Mouse (Mus musculus): ENCODE measurements around the gene Fbxl14.
"Not testable (repeated sequence)": the region's sequence is repeated elsewhere in the genome, so short reads cannot be mapped to it uniquely, and the experiment has no call there.

The Fbxl14 gene

GRCm38 (mm10) chr6:119479343-119479875 is at the start of gene Fbxl14:
Gene Fbxl14 (plus strand): TSS chr6:119479668.
- no peak for DNase-seq (ENCODE audit: low spot score in 2 of 2)

DNA sequence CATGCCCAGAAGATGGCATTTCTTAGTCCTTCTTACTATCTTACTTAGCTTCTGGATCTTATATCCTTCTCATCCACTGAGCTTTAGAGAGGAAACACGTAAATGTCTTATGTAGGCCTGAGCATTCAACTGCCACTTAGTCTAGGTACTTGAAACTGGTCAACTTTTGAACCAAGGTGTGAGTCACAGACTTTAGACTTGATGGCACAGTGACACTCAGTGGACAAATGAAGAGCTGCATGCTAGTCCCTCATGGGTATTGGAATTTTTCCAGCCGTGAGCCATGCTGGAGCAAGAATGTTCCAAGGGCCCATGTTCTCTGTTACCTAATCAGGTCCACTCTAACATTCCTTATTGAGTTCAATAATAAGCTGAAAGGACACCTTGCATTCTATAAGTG is 49.0 kb upstream of the Fbxl14 start:
- peak; percentile 65 to 73 for DNase-seq (ENCODE audit: low spot score in 2 of 2)

- DNase-seq (ENCODE audit: low spot score in 2 of 2), result no peak
Observed at GRCm38 (mm10) chr6:119431751-119432324, 47.6 kb upstream of the Fbxl14 start.

DNA sequence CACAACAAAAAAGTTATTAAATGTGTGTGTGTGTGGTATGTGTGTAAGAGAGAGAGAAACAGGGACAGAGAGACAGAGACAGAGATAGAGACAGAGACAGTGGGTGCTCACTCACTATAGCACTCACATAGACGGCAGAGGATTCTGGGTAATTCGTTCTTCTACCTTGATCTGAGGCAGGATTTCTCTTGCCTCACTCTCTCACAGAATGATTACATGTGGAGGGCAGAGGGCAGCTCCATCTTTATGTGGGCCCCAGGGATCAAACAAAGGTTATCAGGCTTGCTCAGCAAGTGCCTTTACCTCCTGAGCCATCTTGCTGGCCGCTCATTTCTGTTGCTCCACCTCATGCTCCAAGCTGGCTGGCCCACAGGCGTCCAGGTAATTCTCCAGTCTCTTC is 45.1 kb upstream of the Fbxl14 start:
- no peak for DNase-seq (ENCODE audit: low spot score in 2 of 2)

DNA sequence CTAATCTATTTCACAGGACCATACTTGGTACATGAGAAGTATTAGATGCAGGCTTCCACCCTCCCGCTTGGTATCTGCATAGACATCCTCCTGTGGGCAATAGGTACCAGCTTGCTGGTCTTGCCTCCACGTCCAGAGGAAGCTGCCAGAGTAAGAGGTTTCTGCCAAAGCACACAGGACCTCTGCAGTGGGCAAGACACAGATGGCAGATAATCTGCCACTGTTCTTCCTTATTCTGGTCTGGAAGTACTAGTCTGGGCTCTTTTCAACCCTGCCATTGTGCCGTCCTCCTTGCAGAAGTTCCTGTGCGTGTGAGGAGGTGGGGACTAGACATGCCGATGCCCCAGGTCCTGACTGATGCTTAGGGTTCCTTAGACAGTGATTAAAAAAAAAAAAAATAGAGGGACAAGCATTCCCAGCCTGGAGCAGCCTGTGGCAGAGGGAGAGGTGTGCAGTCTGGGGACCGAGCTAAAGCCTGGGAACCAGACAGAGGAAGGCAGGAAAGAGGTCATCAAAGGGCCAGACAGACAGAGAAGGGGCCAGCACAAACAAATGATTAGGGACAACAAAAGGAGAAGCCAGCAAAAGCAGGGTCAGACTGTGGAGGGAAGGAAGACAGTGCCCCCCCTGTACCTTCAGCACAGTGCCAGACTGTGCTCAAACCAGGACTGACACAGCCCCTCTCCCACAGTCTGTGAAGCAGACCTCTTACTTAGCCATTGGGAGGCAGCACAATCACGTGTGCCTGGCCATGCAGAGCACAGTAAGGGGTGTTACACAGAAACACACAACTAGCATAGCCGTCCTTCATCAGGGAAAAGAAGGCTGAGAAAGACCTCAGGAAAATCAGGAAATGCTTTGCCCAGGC is 41.3 kb upstream of the Fbxl14 start:
- no peak for DNase-seq (ENCODE audit: low spot score in 2 of 2)

DNA sequence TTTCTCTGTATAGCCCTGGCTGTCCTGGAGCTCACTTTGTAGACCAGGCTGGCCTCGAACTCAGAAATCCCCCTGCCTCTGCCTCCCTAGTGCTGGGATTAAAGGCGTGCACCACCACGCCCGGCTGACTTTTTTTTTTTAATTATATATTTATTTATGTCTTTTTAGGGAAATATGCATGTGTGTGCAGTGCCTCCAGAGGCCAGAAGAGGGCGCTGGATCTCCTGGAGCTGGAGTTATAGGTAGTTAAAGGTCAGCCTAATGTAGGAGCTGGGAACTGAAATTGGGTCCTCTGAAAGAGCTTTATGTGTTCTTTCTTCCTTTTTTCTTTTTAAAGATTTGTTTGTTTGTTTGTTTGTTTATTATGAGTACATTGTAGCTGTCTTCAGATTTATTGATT is 36.7 kb upstream of the Fbxl14 start:
- not testable (repeated sequence) for DNase-seq (ENCODE audit: low spot score in 2 of 2)

- DNase-seq (ENCODE audit: low spot score in 2 of 2), result peak; percentile 71 to 82
Observed at GRCm38 (mm10) chr6:119443742-119444645, 35.5 kb upstream of the Fbxl14 start.

GRCm38 (mm10) chr6:119445671-119446607 is 33.5 kb upstream of the Fbxl14 start:
- DNase-seq (ENCODE audit: low spot score in 2 of 2), result no peak

GRCm38 (mm10) chr6:119448321-119449059 is 31.0 kb upstream of the Fbxl14 start:
- DNase-seq (ENCODE audit: low spot score in 2 of 2), result no peak

- DNase-seq (ENCODE audit: low spot score in 2 of 2), result no peak
Observed at GRCm38 (mm10) chr6:119449060-119449499, 30.4 kb upstream of the Fbxl14 start.

GRCm38 (mm10) chr6:119450965-119451943 is 28.2 kb upstream of the Fbxl14 start:
- no peak for DNase-seq (ENCODE audit: low spot score in 2 of 2)

- peak; percentile 83 to 87 for DNase-seq (ENCODE audit: low spot score in 2 of 2)
Observed at GRCm38 (mm10) chr6:119451981-119452499, 27.4 kb upstream of the Fbxl14 start.

- DNase-seq (ENCODE audit: low spot score in 2 of 2), result no peak
Observed at GRCm38 (mm10) chr6:119458166-119458565, 21.3 kb upstream of the Fbxl14 start.

DNA sequence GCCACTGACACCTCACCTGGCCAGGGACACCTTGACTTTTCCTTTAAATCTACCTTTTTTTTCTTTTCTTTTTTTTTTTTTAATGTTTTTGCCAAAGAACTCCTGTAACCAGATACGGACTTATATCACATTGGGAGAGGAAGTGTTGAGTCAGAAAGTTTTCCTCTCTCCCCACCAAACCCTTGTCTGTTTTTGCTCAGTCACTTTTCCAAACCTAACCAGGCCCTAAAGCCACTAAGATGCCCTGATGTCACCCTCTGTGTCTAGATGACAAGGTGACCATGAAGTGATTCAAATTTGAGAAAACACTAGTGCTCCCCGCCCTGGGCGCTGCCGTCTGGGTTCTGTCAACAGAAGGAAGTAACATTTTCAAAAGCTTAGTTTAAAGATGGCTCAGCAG is 20.4 kb upstream of the Fbxl14 start:
- no peak for DNase-seq (ENCODE audit: low spot score in 2 of 2)

GRCm38 (mm10) chr6:119460391-119460790 is 19.1 kb upstream of the Fbxl14 start:
- DNase-seq (ENCODE audit: low spot score in 2 of 2), result no peak

DNA sequence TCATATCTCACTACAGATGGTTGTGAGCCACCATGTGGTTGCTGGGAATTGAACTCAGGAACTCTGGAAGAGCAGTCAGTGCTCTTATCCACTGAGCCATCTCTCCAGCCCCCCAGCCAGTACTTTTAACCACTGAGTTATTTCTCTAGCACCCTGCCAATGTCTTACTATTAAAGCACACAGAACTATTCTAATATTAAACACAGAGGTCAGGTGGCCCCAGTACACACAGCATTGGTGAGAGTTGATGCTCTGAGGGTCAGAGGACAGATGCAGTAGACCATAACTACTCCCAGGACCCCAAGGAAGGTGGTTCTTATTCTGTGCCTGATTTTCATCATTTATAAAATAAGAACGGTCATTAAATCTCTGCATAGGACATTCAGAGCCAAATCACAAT is 13.3 kb upstream of the Fbxl14 start:
- no peak for DNase-seq (ENCODE audit: low spot score in 2 of 2)

DNA sequence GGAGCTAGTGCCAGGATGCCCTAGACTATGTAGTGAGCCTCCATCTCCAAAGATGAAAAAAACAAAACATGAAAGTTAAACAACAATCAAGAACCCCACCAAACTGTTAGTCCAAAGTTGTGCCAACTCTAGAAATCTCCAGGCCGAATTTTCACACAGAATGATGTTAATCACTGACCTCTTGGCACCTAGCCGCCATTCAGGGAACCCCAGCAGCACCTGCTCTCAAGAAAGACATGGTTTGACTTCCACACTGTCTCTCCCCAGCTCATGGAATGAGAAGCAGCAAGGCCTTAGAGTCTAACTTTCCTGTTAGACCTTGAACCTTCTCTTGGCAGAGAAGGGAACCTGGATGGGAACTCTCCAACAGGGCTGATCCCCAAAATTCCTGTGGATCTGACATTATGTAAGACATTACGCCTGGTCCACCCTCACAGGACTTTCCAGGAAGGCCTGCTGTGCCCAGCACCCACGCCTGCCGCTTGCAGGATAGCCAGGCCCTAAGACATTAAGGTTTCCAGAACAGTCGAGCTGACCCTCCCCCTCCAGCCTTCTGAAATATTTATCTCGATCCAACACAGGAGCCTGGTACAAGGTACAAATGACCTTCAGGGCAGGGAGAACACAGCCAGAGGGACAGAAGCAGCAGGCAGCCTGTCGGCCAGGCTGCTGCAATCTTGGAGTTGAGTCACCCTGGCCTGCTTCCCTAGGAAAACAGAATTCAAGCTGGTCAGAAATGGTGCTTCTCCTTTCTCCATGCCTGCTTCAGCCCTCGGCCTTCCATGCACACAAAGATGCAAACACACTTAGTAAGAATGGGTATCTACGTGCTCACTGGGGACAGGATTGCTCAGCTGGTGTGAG is 12.3 kb upstream of the Fbxl14 start:
- DNase-seq (ENCODE audit: low spot score in 2 of 2), result no peak

DNA sequence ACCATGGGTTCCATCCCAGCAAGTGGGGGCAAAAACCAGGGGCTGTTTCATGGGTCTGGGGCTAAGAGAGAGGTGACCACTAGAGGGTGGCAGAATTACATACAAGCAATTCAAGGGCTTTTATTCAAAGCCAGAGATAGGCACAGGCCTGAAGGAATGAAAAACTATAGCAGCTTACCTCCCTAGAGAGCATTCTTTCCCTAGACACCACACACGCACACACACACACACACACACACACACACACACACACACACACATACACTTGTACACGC is 11.7 kb upstream of the Fbxl14 start:
- no peak for DNase-seq (ENCODE audit: low spot score in 2 of 2)

All from right cerebral cortex, adult 2 months (tissue).